Mouse (Mus musculus) cerebellum, adult 2 months (tissue): ENCODE measurements at regions not wholly inside any gene's neighbourhood (a gene's known extent, or its start where the extent isn't known, plus 50 kb on each side); places are given as distances from the start of the nearest gene placed in this dataset.

Experiments
- DNase-seq, 2 experiments: peaks; one replicate each; pipeline ENCODE4 v3.0.0; 2021
- H3K27ac ChIP-seq: fragments of 200-500 bp; 2 replicates; pipeline ENCODE4 v1.5.1; 2012; ENCODE audit warnings: low read length, control low read depth, inconsistent platforms; ENCODE audit not compliant: insufficient read depth
- H3K27me3 ChIP-seq: fragments of 200-500 bp; 2 replicates; pipeline ENCODE4 v1.6.1; 2012; ENCODE audit warnings: inconsistent platforms, mild to moderate bottlenecking, low read length, moderate library complexity; ENCODE audit not compliant: control insufficient read depth, insufficient read depth
- H3K4me1 ChIP-seq: fragments of 200-500 bp; 2 replicates; pipeline ENCODE4 v1.6.1; 2011; ENCODE audit warnings: low read length; ENCODE audit not compliant: control insufficient read depth, insufficient read depth
- H3K4me3 ChIP-seq: fragments of 200-500 bp; replicated peaks from 2 replicates; pipeline ENCODE3; 2011; ENCODE audit warnings: mild to moderate bottlenecking, low read depth, low read length, control low read depth; ENCODE audit not compliant: insufficient read depth
- CTCF ChIP-seq: fragments of 200-500 bp; IDR thresholded peaks from 2 replicates; pipeline ENCODE4 v1.5.1; 2011; ENCODE audit warnings: low read depth, mild to moderate bottlenecking, control low read depth, low read length, moderate library complexity, borderline replicate concordance; ENCODE audit not compliant: insufficient read depth
- POLR2A ChIP-seq: fragments of 200-500 bp; IDR thresholded peaks from 2 replicates; pipeline ENCODE4 v1.6.1; 2011; ENCODE audit warnings: low read length, control low read depth, borderline replicate concordance; ENCODE audit not compliant: insufficient read depth
- WGBS: fragments of 180-500 bp; shearing (Covaris S2); methylation state at CpG from one replicate; pipeline ENCODE4 v1.1.7; 2018; 5-methylcytosine and 5-hydroxymethylcytosine counted together

DNA sequence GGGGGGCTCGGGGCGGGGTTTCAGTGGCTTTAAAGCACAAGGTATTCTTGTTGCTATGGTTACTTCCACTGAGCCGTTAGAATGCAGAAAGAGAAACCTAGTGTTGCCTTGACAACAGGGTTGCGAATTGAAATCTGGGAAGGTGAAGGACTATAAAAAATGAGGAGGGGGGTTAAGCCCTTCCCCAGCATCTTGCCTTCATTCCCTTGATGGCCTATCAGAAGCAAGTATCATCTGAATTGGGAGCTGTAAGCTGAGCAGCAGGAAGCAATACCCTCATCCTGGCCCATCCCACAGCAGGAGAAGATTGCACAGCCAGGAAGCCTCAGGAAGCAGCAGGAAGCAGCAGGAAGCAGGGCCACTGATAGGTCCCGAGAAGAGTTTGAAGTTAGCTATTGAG lies 78.5 kb upstream of the Zfp831 start:
- TF ChIP-seq POLR2A (no peak), CTCF (no peak)
- Histone ChIP-seq H3K27me3 (no peaks in the 10 kb centered on the region), H3K27ac (no peak overlapping the region), H3K4me3 (no peak overlapping the region), H3K4me1 (no peaks in the 10 kb centered on the region)
- no peak for DNase-seq
- WGBS, result 19% methylated on average over 5 of the region's 5 CpGs

DNA sequence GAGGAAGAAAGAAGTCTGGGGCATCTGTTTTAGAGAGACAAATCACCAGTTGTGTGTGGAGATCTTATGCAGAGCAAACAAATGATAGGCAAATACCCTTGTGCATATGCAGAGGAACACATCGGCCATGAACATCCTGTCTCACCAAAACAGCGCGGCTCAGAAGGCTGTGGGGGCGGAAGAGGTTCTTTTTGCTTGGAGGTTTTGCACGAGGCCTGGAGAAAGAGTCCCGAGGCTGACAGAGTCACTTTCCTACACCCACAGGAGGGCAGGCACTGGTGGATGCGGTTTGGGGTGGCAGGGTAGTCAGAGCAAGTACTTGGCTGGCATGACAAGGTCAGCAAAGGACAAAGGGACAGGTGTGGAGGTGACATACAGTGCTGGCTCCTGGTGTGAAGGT lies 77.4 kb upstream of the Zfp831 start:
- WGBS, result 88% methylated on average over 7 of the region's 7 CpGs
- no peak overlapping the region for H3K4me3 ChIP-seq
- TF ChIP-seq CTCF (no peak), POLR2A (no peak)
- no peaks in the 10 kb centered on the region for H3K27me3 ChIP-seq
- no peak overlapping the region for H3K27ac ChIP-seq
- H3K4me1 ChIP-seq, result no peaks in the 10 kb centered on the region
- DNase-seq, result no peak

DNA sequence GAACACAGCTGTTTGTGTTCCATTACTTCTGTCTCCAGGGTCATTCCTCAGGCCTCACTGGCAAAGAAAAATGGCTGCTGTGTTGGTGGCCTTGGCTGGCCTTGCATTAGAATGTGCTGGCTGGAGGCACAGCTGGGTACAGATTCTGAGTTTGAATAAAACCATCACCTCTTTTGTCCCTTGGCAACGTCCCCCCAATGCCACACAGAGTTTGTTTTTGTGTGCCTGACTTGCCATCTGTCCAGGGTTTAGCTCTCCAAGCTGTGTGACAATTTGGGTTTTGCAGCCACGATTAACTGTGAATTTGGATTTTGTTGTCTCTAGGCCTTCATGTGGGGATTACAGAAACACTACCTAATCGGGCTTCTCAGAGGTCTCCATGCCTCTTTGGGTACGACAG lies 76.6 kb upstream of the Zfp831 start:
- 31% methylated on average over 4 of the region's 4 CpGs for WGBS
- DNase-seq, result no peak
- Histone ChIP-seq H3K4me3 (no peak overlapping the region), H3K27ac (no peak overlapping the region), H3K27me3 (no peaks in the 10 kb centered on the region), H3K4me1 (no peaks in the 10 kb centered on the region)
- TF ChIP-seq POLR2A (no peak), CTCF (no peak)

DNA sequence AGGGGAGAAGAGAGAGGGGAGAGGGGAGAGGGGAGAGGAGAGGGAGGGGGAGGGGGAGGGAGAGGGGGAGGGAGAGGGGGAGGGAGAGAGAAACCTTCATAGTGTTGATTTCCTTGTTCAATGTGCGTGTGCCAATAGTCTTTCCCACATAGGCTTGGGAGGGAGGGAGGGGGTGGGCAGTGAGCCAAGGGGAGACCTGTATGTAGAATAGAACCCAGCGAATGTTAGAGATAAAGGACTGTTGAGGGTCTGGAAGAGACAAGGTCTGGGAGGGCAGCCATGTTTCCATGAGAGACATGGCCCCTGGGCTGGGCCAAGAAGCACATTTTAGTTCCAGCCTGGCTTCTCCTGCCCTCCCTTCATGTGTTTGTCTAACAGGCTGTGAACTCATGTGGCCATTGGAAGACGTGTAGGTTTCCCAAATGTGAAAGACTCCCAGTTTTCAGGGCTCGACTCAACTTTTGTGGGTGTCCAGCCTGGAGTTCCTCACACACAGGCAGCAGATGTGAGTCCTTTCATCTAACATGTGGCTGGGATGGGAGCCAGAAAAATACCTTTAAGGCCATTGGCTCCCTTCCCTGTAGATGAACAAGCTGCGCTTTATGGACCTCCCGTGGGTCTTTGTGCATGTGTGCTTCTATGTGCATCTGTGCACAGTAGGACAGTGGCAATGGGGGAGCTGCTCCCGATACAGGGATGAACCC lies 68.4 kb upstream of the Zfp831 start:
- no peak overlapping the region for H3K4me3 ChIP-seq
- 54% methylated on average over 7 of the region's 7 CpGs for WGBS
- no peak for DNase-seq
- H3K27me3 ChIP-seq, result no peaks in the 10 kb centered on the region
- no peak for TF ChIP-seq POLR2A
- no peak for TF ChIP-seq CTCF
- no peak overlapping the region for H3K27ac ChIP-seq
- H3K4me1 ChIP-seq, result no peaks in the 10 kb centered on the region

DNA sequence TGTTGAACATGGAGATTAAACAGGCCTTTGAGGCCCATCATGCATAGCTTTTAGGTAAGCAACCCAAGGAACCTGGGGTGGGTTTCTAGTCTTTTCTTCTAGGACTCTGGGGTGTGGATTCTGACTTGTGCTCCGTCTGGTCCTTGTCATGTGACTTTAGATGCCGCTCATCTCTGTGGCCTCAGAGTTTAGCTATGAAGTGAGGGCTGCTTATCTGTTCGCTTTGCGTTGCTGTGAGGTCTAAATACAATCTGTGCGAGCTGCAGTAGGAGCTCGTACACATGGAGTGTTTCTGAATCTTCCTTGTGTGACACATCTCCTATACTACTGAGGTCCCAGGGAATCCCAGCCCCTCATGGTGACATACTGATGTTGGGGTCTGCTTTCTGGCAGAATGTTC lies 67.8 kb upstream of the Zfp831 start:
- 92% methylated on average over 6 of the region's 6 CpGs for WGBS
- no peaks in the 10 kb centered on the region for H3K27me3 ChIP-seq
- TF ChIP-seq CTCF (no peak), POLR2A (no peak)
- no peaks in the 10 kb centered on the region for H3K4me1 ChIP-seq
- no peak overlapping the region for H3K4me3 ChIP-seq
- H3K27ac ChIP-seq, result no peak overlapping the region
- DNase-seq, result no peak

DNA sequence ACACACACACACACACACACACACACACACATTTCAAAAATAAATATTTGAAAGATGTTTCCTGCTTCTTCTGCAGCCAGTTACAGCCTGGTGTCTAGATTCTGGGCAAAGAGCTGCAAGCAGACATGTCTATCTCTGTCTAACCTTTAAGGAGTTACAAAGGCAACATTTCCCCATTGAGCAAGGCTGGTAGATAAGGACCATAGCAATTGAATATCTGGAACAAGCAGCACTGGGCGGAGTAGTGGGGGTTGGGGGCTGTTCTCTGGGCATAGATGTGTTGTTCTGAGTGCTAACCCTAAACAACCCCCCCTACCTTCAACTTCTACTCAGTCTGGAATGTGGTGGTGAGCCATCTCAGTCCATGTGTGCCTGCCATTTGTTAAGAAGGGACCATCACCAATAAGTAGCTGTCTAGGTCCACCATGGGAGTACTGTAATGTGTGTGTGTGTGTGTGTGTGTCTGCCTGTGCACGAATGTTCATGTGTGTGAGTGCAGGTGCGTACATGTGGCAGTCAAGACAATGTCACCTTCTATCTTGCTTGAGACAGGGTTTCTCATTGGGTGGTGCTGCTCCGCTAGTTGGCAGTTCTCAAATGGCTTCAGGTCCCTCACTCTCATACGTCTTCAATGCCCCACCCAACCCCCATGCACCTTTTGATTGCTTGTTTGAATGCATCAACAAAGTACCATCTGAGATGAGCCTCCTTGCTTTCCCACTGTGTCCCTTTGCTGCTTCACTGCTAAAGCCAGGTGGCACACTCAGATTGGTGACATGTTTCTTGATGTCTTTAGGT lies 62.2 kb upstream of the Zfp831 start:
- no peak for DNase-seq
- TF ChIP-seq CTCF (no peak), POLR2A (no peak)

DNA sequence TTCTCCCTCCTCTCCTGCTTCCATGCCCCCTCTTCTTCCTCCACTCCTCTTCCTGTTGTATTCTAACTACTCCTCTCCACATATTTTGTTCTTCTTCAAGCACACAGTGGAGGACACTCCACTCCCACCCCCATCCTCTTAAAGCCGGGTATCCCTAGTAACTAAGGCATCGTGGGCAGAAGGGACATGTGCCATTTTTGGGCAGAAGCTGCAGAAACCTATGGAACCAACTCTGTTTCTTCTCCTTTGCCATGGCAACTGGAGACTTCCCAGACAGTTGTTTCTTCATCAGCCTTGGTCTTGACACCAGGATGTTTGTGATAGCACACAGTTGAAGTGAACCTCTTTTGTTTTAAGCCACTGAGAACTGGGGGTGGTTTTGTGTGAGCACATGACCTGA lies 59.1 kb upstream of the Zfp831 start:
- WGBS, result 63% methylated on average over 2 of the region's 2 CpGs
- Histone ChIP-seq H3K27me3 (no peaks in the 10 kb centered on the region), H3K4me3 (no peak overlapping the region), H3K27ac (no peak overlapping the region), H3K4me1 (no peaks in the 10 kb centered on the region)
- no peak for DNase-seq
- TF ChIP-seq POLR2A, result no peak
- TF ChIP-seq CTCF, result no peak

More for the DNA sequence above, 62.2 kb upstream of the Zfp831 start:
- H3K4me1 ChIP-seq, result no peaks in the 10 kb centered on the region
- no peak overlapping the region for H3K4me3 ChIP-seq
- WGBS, result 86% methylated on average over 5 of the region's 5 CpGs
- H3K27ac ChIP-seq, result no peak overlapping the region
- H3K27me3 ChIP-seq, result no peaks in the 10 kb centered on the region
